Mouse (Mus musculus) CH12.LX (cell line): ENCODE data around the gene Scaf4. TPM values are rescaled to one million over a fixed set of nuclear protein-coding genes. Genes with fewer than 3 reads are reported as not detected.
A peak's percentile ranks its signal among the peaks of the same experiment; 100 is the strongest.

ENCODE experiments used
- DNase-seq: peaks from one replicate; pipeline ENCODE4 v3.0.0-alpha.2; 2013; ENCODE audit errors: extremely low read depth
- H3K27ac ChIP-seq: 2 replicates; pipeline ENCODE4 v1.5.1; 2012; ENCODE audit warnings: low read depth, mild to moderate bottlenecking, control low read depth, moderate library complexity; ENCODE audit not compliant: insufficient read depth
- H3K27me3 ChIP-seq: replicated peaks from 2 replicates; pipeline ENCODE3; 2012; ENCODE audit warnings: inconsistent platforms
- H3K36me3 ChIP-seq, 2 experiments: replicated peaks in 1 of 2; 2 replicates each; pipeline versions ENCODE3 to v1.6.1; 2012; ENCODE audit warnings: inconsistent platforms in 1 of 2, low read length in 1 of 2, mild to moderate bottlenecking in 1 of 2, mixed read lengths in 1 of 2, moderate library complexity in 1 of 2; ENCODE audit not compliant: control insufficient read depth in 1 of 2, insufficient read depth in 1 of 2
- H3K4me1 ChIP-seq, 2 experiments: 2 replicates each; pipeline ENCODE4 v1.6.1; 2012; ENCODE audit warnings: inconsistent platforms in 1 of 2, moderate library complexity in 1 of 2; ENCODE audit not compliant: insufficient read depth in 2 of 2, control insufficient read depth in 1 of 2
- H3K4me2 ChIP-seq: 2 replicates; pipeline ENCODE4 v1.6.1; 2012; ENCODE audit warnings: low read depth, mild to moderate bottlenecking, control low read depth; ENCODE audit not compliant: poor library complexity, insufficient read depth, severe bottlenecking
- H3K4me3 ChIP-seq, 3 experiments: fragments of 150-350 bp in 1 of 3; sonication (generic) in 1 of 3; replicated peaks in 1 of 3; 2 replicates each; pipeline versions ENCODE3 to v1.5.1; 2011 to 2012; ENCODE audit warnings: low read depth in 2 of 3, low read length in 2 of 3, mild to moderate bottlenecking in 2 of 3, moderate library complexity in 2 of 3, control low read depth in 1 of 3, improper control_type of control experiment in 1 of 3, inconsistent platforms in 1 of 3, mixed read lengths in 1 of 3; ENCODE audit not compliant: poor library complexity in 1 of 3
- H3K79me2 ChIP-seq: replicated peaks from 2 replicates; pipeline ENCODE4 v1.6.1; 2012; ENCODE audit warnings: mild to moderate bottlenecking, moderate library complexity; ENCODE audit not compliant: control insufficient read depth, poor library complexity, insufficient read depth, severe bottlenecking; ENCODE audit errors: extremely low read depth
- H3K9ac ChIP-seq: 2 replicates; pipeline ENCODE4 v1.6.1; 2012; ENCODE audit warnings: low read depth, mild to moderate bottlenecking, control low read depth, moderate library complexity; ENCODE audit not compliant: insufficient read depth
- H3K9me3 ChIP-seq: replicated peaks from 2 replicates; pipeline ENCODE3; 2012; ENCODE audit warnings: low read length, inconsistent platforms, mixed read lengths
- BHLHE40 ChIP-seq: IDR thresholded peaks from 2 replicates; pipeline ENCODE4 v1.6.1; 2011; ENCODE audit warnings: mild to moderate bottlenecking, low read depth, low read length, improper control_type of control experiment
- CHD1 ChIP-seq: IDR thresholded peaks from 2 replicates; pipeline ENCODE4 v1.6.1; 2012; ENCODE audit warnings: low read depth, low read length, improper control_type of control experiment, inconsistent platforms
- CTCF ChIP-seq, 2 experiments: IDR thresholded peaks in 1 of 2; conservative IDR thresholded peaks in 1 of 2; 2 replicates each; pipeline ENCODE4 v1.5.1; 2011 to 2012; ENCODE audit warnings: low read depth in 2 of 2, low read length in 2 of 2, improper control_type of control experiment in 1 of 2, inconsistent platforms in 1 of 2, mild to moderate bottlenecking in 1 of 2, moderate library complexity in 1 of 2
- ELF1 ChIP-seq: IDR thresholded peaks from 2 replicates; pipeline ENCODE4 v1.6.1; 2014; ENCODE audit warnings: low read depth, mild to moderate bottlenecking, inconsistent platforms, low read length, improper control_type of control experiment
- ETS1 ChIP-seq: conservative IDR thresholded peaks from 2 replicates; pipeline ENCODE4 v1.6.1; 2012; ENCODE audit warnings: low read depth, mild to moderate bottlenecking, inconsistent platforms, low read length, improper control_type of control experiment, moderate library complexity
- HCFC1 ChIP-seq: IDR thresholded peaks from 2 replicates; pipeline ENCODE4 v1.6.1; 2012; ENCODE audit warnings: low read depth, mild to moderate bottlenecking, inconsistent platforms, low read length, improper control_type of control experiment
- JUN ChIP-seq: IDR thresholded peaks from 2 replicates; pipeline ENCODE4 v1.6.1; 2011; ENCODE audit warnings: low read depth, mild to moderate bottlenecking, low read length, improper control_type of control experiment, moderate library complexity; ENCODE audit not compliant: insufficient read depth
- JUND ChIP-seq: conservative IDR thresholded peaks from 2 replicates; pipeline ENCODE4 v1.6.1; 2011; ENCODE audit warnings: low read depth, low read length, improper control_type of control experiment
- KAT2A ChIP-seq: IDR thresholded peaks from 2 replicates; pipeline ENCODE4 v1.6.1; 2012; ENCODE audit warnings: low read length, improper control_type of control experiment, inconsistent platforms; ENCODE audit not compliant: insufficient replicate concordance
- MAFK ChIP-seq: IDR thresholded peaks from 2 replicates; pipeline ENCODE4 v1.6.1; 2011; ENCODE audit warnings: low read length, improper control_type of control experiment; ENCODE audit not compliant: insufficient replicate concordance
- MAX ChIP-seq: IDR thresholded peaks from 2 replicates; pipeline ENCODE4 v1.6.1; 2011; ENCODE audit warnings: low read length, improper control_type of control experiment
- MXI1 ChIP-seq: IDR thresholded peaks from 2 replicates; pipeline ENCODE4 v1.6.1; 2011; ENCODE audit warnings: mild to moderate bottlenecking, low read depth, low read length, improper control_type of control experiment
- MYC ChIP-seq: IDR thresholded peaks from 2 replicates; pipeline ENCODE4 v1.6.1; 2011; ENCODE audit warnings: low read depth, mild to moderate bottlenecking, improper control_type of control experiment, low read length
- NRF1 ChIP-seq: IDR thresholded peaks from 2 replicates; pipeline ENCODE4 v1.6.1; 2014; ENCODE audit warnings: low read depth, mild to moderate bottlenecking, inconsistent platforms, low read length, improper control_type of control experiment, moderate library complexity
- PAX5 ChIP-seq: IDR thresholded peaks from 2 replicates; pipeline ENCODE4 v1.6.1; 2012; ENCODE audit warnings: low read length, inconsistent platforms, mixed read lengths
- RAD21 ChIP-seq: IDR thresholded peaks from 2 replicates; pipeline ENCODE4 v1.6.1; 2011; ENCODE audit warnings: low read depth, mild to moderate bottlenecking, low read length, improper control_type of control experiment, moderate library complexity
- SIN3A ChIP-seq: IDR thresholded peaks from 2 replicates; pipeline ENCODE4 v1.6.1; 2012; ENCODE audit warnings: low read length, improper control_type of control experiment, inconsistent platforms
- TBP ChIP-seq: conservative IDR thresholded peaks from 2 replicates; pipeline ENCODE4 v1.6.1; 2011; ENCODE audit warnings: low read depth, low read length, improper control_type of control experiment
- TCF12 ChIP-seq: IDR thresholded peaks from 2 replicates; pipeline ENCODE4 v1.6.1; 2014; ENCODE audit warnings: low read depth, mild to moderate bottlenecking, inconsistent platforms, low read length, improper control_type of control experiment
- USF1 ChIP-seq: IDR thresholded peaks from 2 replicates; pipeline ENCODE4 v1.6.1; 2014; ENCODE audit warnings: low read depth, mild to moderate bottlenecking, inconsistent platforms, low read length, improper control_type of control experiment
- ZC3H11A ChIP-seq: IDR thresholded peaks from 2 replicates; pipeline ENCODE4 v1.6.1; 2012; ENCODE audit warnings: low read depth, mild to moderate bottlenecking, inconsistent platforms, low read length, improper control_type of control experiment
- ZKSCAN1 ChIP-seq: IDR thresholded peaks from 2 replicates; pipeline ENCODE4 v1.6.1; 2012; ENCODE audit warnings: low read depth, inconsistent platforms, low read length, improper control_type of control experiment, borderline replicate concordance
- dilution Hi-C: fragments of 300-500 bp; cut with MboI; formaldehyde crosslinking; loops from 2 replicates; pipeline ENCODE4 v1.14.3; 2020; ENCODE audit warnings: low sequenced_read_pairs; ENCODE audit not compliant: extremely low pct_unique_long_range_greater_than_20kb, extremely low pct_ligation_motif_present
- in situ Hi-C: fragments of 300-500 bp; cut with MboI; formaldehyde crosslinking; loops from 3 replicates; pipeline ENCODE4 v1.14.3; 2019; ENCODE audit warnings: low sequenced_read_pairs, low pct_ligation_motif_present, low pct_unique_long_range_greater_than_20kb, mixed read lengths
- polyA plus RNA-seq: library from polyadenylated mRNA; unstranded; fragments of >175 nt; gene quantifications from 2 replicates; pipeline ENCODE4 v1.2.1, GENCODE M21; 2012; ENCODE audit warnings: low read depth; ENCODE audit not compliant: insufficient read length
- total RNA-seq, 2 experiments: library from RNA; depleted of rRNA; stranded (reverse); fragments of 300-350 nt in 1 of 2; fragments of >200 nt in 1 of 2; gene quantifications; 2 replicates each; pipeline ENCODE4 v1.2.3; 2012 to 2014

The Scaf4 gene
- total and polyA plus RNA-seq, 3 experiments = 6.0 to 60.4 (median 17.5) TPM

- peak overlapping the region; percentile 89 to 94 (median 93) for H3K4me3 ChIP-seq
- H3K27ac ChIP-seq = no peak overlapping the region
- H3K27me3 ChIP-seq = no peaks in the 10 kb centered on the region
- H3K9me3 ChIP-seq = peaks cover 14% of the 10 kb centered on the region
- dilution Hi-C loops (no loop called here), in situ Hi-C loops (no loop called here)
- peak overlapping the region; percentile 78 for H3K4me2 ChIP-seq
- peaks cover 13 to 47% of the 10 kb centered on the region in 2 experiments for H3K4me1 ChIP-seq
- H3K9ac ChIP-seq = peak overlapping the region; percentile 77
- peak; percentile 50 for DNase-seq
- peaks cover 0 to 14% of the 10 kb centered on the region in 2 experiments for H3K36me3 ChIP-seq
- TF ChIP-seq MAX (peak; percentile 83), JUND (peak; percentile 31; the same call in 1 of the 2 replicates), BHLHE40 (peak; percentile 72), MXI1 (peak; percentile 75; the same call in 1 of the 2 replicates), KAT2A (0 out of 2 replicates have a peak, but pooled peaks have one; percentile 19), NRF1 (no peak), ZC3H11A (no peak), USF1 (no peak), SIN3A (peak; percentile 57), MYC (peak; percentile 87)
- peaks cover 55% of the 10 kb centered on the region for H3K79me2 ChIP-seq
Measured at GRCm38 (mm10) chr16:90282620-90283265, 1.6 kb downstream of the Scaf4 start.

- Histone ChIP-seq H3K4me2 (no peak overlapping the region), H3K4me3 (no peak overlapping the region), H3K27me3 (no peaks in the 10 kb centered on the region), H3K27ac (no peak overlapping the region), H3K36me3 (peaks cover 0 to 17% of the 10 kb centered on the region in 2 experiments)
- DNase-seq = no peak
- TF ChIP-seq ZC3H11A (no peak), ETS1 (no peak), RAD21 (no peak), PAX5 (no peak), MAFK (no peak), JUN (no peak), USF1 (no peak), ZKSCAN1 (no peak), CHD1 (no peak), CTCF (conservative IDR thresholded peaks at IDR 0.05 in 1 of 2, IDR thresholded peaks at IDR 0.05 in 1 of 2; ENCODE audit: low read depth in 2 of 2, low read length in 2 of 2) (no peak), TCF12 (no peak), TBP (no peak), ELF1 (no peak), HCFC1 (no peak), MYC (no peak)
- TF ChIP-seq, all 38 proteins: peak for 0
- H3K79me2 ChIP-seq = peaks cover 66% of the 10 kb centered on the region
- dilution Hi-C loops = no loop called here
- no peak overlapping the region for H3K9ac ChIP-seq
- H3K9me3 ChIP-seq = peaks cover 14% of the 10 kb centered on the region
- in situ Hi-C loops = no loop called here
- H3K4me1 ChIP-seq = peaks cover 13 to 57% of the 10 kb centered on the region in 2 experiments
Measured at GRCm38 (mm10) chr16:90281406-90281805, 2.9 kb downstream of the Scaf4 start.
